Mouse (Mus musculus) liver, embryonic 14.5 days (tissue): Measurements from ENCODE around the gene Efcc1. TPM values are rescaled to one million over a fixed set of nuclear protein-coding genes. Genes with fewer than 3 reads are reported as not detected.

ENCODE experiments used
- ATAC-seq: fragments of 200-750 bp; cut with Nextera tagmentation; 2 replicates; pipeline ENCODE4 v1.8.0; 2017; ENCODE audit warnings: moderate number of reproducible peaks, mild to moderate bottlenecking, moderate library complexity; ENCODE audit not compliant: insufficient read depth
- DNase-seq, 3 experiments: peaks; one replicate each; pipeline ENCODE4 v3.0.0-alpha.2; 2012 to 2013; ENCODE audit warnings: low read depth in 3 of 3, low spot score in 3 of 3
- H3K27ac ChIP-seq: fragments of 300-500 bp; sonication (generic); 2 replicates; pipeline ENCODE4 v1.5.1; 2014; ENCODE audit warnings: moderate library complexity, mild to moderate bottlenecking, control low read depth, inconsistent platforms
- H3K27me3 ChIP-seq: fragments of 300-500 bp; sonication (generic); 2 replicates; pipeline ENCODE4 v1.6.1; 2014; ENCODE audit warnings: mild to moderate bottlenecking, low read length, moderate library complexity; ENCODE audit not compliant: control insufficient read depth, insufficient read depth
- H3K36me3 ChIP-seq: fragments of 300-500 bp; sonication (generic); replicated peaks from 2 replicates; pipeline ENCODE4 v1.6.1; 2014; ENCODE audit warnings: low read depth; ENCODE audit not compliant: control insufficient read depth, insufficient read depth
- H3K4me1 ChIP-seq, 2 experiments: fragments of 200-500 bp in 1 of 2; fragments of 300-500 bp in 1 of 2; sonication (generic) in 1 of 2; replicated peaks; 2 replicates each; pipeline ENCODE4 v1.6.1; 2012 to 2014; ENCODE audit warnings: antibody characterized with exemption in 1 of 2, inconsistent platforms in 1 of 2, low read length in 1 of 2; ENCODE audit not compliant: control insufficient read depth in 2 of 2, insufficient read depth in 2 of 2
- H3K4me2 ChIP-seq: fragments of 300-500 bp; sonication (generic); 2 replicates; pipeline ENCODE4 v1.6.1; 2014; ENCODE audit warnings: low read depth, mild to moderate bottlenecking, control low read depth, moderate library complexity
- H3K4me3 ChIP-seq, 2 experiments: fragments of 200-500 bp in 1 of 2; fragments of 300-500 bp in 1 of 2; sonication (generic) in 1 of 2; 2 replicates each; pipeline ENCODE4 v1.5.1; 2012 to 2014; ENCODE audit warnings: low read depth in 2 of 2, low read length in 2 of 2, mild to moderate bottlenecking in 2 of 2, control low read depth in 1 of 2, inconsistent platforms in 1 of 2, moderate library complexity in 1 of 2; ENCODE audit not compliant: insufficient read depth in 1 of 2
- H3K9ac ChIP-seq: fragments of 300-500 bp; sonication (generic); replicated peaks from 2 replicates; pipeline ENCODE4 v1.6.1; 2014; ENCODE audit warnings: mild to moderate bottlenecking, control low read depth, moderate library complexity
- H3K9me3 ChIP-seq: fragments of 300-500 bp; sonication (generic); 2 replicates; pipeline ENCODE4 v1.6.1; 2016; ENCODE audit warnings: low read length, mixed read lengths; ENCODE audit not compliant: control insufficient read depth
- CTCF ChIP-seq: IDR thresholded peaks from 2 replicates; pipeline ENCODE4 v1.5.1; 2016; ENCODE audit warnings: antibody characterized with exemption, low read depth, control low read depth
- EP300 ChIP-seq: IDR thresholded peaks from 2 replicates; pipeline ENCODE4 v1.6.1; 2016; ENCODE audit warnings: antibody characterized with exemption, low read depth
- WGBS: fragments of 180-500 bp; shearing (Covaris S2); extraction: QIAGEN DNeasy Blood & Tissue Kit; methylation state at CpG from one replicate; pipeline ENCODE4 v1.1.7; 2014; ENCODE audit not compliant: insufficient replicate concordance; 5-methylcytosine and 5-hydroxymethylcytosine counted together
- polyA plus RNA-seq, 2 experiments: library from polyadenylated mRNA; depleted of rRNA in 1 of 2; stranded (reverse) in 1 of 2; unstranded in 1 of 2; fragments of >200 nt; fragmentation: Nextera tagmentation in 1 of 2; extraction: Ambion mirVana in 1 of 2; gene quantifications; 2 replicates each; pipeline versions ENCODE4 v1.2.1 to v1.2.3; 2012 to 2014

Gene Efcc1
- polyA plus RNA-seq, 2 experiments: 0.09 to 0.17 TPM

DNA sequence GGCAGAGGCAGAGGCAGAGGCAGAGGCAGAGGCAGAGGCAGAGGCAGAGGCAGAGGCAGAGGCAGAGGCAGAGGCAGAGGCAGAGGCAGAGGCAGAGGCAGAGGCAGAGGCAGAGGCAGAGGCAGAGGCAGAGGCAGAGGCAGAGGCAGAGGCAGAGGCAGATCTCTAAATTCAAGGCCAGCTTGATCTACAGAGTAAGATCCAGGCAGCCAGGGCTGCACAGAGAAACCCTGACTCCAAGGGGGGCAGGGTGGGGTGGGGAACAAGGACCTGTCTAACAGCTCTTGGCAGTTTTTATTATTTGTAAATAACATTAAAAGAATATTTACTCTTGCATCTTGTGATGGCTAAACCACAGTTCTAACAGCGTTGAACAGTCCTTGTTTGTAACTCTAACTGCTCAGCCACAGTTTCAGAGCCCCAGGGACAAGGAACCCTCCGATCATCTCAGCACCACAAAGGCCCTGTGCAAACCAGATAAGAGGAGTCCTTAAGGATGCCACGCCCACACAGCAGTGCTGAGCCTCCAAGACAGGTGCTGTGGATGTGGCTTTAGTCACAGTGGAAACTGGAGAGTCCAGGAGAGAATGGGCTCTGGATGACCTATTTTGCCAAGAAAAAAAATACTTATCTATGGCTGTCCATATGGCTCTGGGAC is 45.0 kb downstream of the Efcc1 start:
- Histone ChIP-seq H3K4me3 (peak overlapping the region; percentile 47), H3K9me3 (no peaks in the 10 kb centered on the region), H3K4me1 (peaks cover 21 to 31% of the 10 kb centered on the region in 2 experiments), H3K4me2 (peak overlapping the region; percentile 77), H3K27ac (peak overlapping the region; percentile 97), H3K9ac (peak overlapping the region; percentile 80), H3K27me3 (no peaks in the 10 kb centered on the region), H3K36me3 (no peaks in the 10 kb centered on the region)
- TF ChIP-seq CTCF (no peak), EP300 (peak; percentile 89)
- ATAC-seq (peak; percentile 98), DNase-seq (peak; percentile 94 to 95 (median 95))
- WGBS: 11% methylated on average over 3 of the region's 3 CpGs

DNA sequence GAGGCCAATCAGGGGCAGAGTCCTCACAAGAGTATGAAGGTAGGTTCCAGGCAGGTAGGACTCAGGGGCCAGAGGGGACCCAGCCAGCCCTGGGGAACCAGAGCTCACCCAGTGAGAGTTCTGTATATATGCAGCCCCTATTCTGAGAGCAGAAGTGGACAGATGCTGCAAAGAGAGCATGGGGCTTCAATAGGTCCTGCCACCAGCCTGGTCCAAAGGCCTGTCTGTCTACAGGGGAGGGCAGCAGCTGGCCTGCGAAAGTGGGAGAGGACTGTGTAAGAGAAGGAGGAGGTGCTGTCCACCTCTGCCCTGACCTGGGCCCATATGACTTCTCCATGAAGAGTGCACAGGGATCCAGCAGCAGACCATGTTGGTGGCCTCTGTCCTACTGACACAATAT is 46.0 kb downstream of the Efcc1 start:
- peak overlapping the region; percentile 97 for H3K27ac ChIP-seq
- no peaks in the 10 kb centered on the region for H3K36me3 ChIP-seq
- no peak for DNase-seq
- peak; percentile 13; the same call in 1 of the 2 replicates for ATAC-seq
- H3K9ac ChIP-seq: peak overlapping the region; percentile 80
- peaks cover 21 to 31% of the 10 kb centered on the region in 2 experiments for H3K4me1 ChIP-seq
- H3K4me3 ChIP-seq: peak overlapping the region; percentile 47
- no peaks in the 10 kb centered on the region for H3K9me3 ChIP-seq
- peak overlapping the region; percentile 77 for H3K4me2 ChIP-seq
- 45% methylated on average over 1 of the region's 1 CpGs for whole genome bisulfite sequencing
- TF ChIP-seq EP300: no peak
- TF ChIP-seq CTCF: no peak
- H3K27me3 ChIP-seq: no peaks in the 10 kb centered on the region

DNA sequence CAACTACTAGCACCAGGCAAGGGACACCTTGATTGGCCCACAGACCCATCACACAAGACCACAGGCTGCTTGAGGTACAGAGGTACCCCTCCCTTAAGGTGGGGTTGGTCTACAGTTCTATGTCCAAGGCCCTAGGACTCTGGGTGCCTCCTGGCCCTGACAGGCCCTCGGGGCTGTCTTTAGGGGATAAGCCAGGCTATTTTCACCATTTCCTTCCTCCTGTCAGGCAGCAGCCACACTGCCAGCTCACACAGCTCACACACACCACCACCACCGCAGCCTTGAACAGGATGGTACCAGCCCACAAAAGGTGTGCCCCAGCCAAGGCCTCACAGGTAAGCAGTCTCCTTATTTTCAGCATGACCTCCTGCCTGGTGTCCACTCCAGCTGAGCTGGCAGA is 47.2 kb downstream of the Efcc1 start, which contains the start of gene Gp9:
Gene Gp9 (plus strand): TSS at position 231 of the 400 bp plus-strand sequence.
- H3K36me3 ChIP-seq: no peaks in the 10 kb centered on the region
- H3K9me3 ChIP-seq: no peaks in the 10 kb centered on the region
- H3K27me3 ChIP-seq: no peaks in the 10 kb centered on the region
- H3K4me3 ChIP-seq: peak within 1 kb of the TSS; percentile 47
- H3K4me1 ChIP-seq: peaks cover 21 to 31% of the 10 kb centered on the region in 2 experiments
- 38% methylated on average over 2 of the region's 2 CpGs for WGBS
- peak within 1 kb of the TSS; percentile 80 for H3K9ac ChIP-seq
- ATAC-seq: no peak
- peak within 1 kb of the TSS; percentile 97 for H3K27ac ChIP-seq
- no peak for DNase-seq
- H3K4me2 ChIP-seq: peak within 1 kb of the TSS; percentile 77
- TF ChIP-seq EP300 (no peak), CTCF (no peak)

DNA sequence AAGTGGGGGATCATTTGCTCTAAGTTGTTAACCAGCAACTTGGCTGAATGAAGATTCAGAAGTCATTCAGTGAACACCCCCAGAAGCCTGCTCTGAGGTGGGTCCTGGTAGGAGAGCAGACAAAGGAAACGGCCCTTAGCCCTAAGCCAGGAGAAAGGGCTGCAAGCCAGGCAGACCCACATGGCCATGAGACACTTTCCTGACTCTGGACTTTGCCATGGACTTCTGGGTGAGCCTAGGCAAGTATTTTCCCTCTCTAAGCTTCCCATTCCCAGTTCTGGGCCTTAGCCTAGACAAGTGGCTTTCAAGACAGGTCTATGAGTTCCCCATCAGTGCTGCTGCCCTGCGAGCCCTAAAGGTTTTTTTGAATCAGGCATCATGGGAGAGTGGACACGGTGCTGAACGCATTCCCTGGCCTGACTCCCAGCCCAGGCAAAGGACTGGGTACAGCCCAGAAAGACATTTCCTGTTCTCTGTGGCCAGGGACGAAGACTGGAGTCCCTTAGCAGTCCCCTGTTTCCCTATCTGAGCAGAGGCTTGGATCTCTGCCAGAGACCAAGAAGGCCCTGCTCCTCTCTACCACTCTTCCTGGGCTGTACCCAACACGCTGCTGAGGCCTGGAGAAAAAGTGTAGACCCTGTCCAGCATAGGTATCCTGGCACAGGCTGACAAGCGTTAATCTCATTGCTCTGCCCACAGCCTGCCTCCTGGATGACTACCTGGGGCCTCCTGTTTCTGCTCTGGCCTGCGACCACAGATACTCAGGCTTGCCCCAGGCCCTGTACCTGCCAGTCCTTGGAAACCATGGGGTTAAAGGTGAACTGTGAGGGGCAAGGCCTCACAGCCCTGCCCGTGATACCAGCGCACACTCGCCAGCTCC is 47.9 kb downstream of the Efcc1 start:
- H3K36me3 ChIP-seq: no peaks in the 10 kb centered on the region
- no peak for DNase-seq
- H3K27ac ChIP-seq: peak overlapping the region; percentile 54
- H3K9ac ChIP-seq: peak overlapping the region; percentile 1; the same call in 1 of the 2 replicates
- 49% methylated on average over 11 of the region's 11 CpGs for WGBS
- H3K4me1 ChIP-seq: peaks cover 21 to 34% of the 10 kb centered on the region in 2 experiments
- H3K4me3 ChIP-seq: no peak overlapping the region
- H3K9me3 ChIP-seq: no peaks in the 10 kb centered on the region
- H3K27me3 ChIP-seq: no peaks in the 10 kb centered on the region
- peak overlapping the region; percentile 77; the same call in 1 of the 2 replicates for H3K4me2 ChIP-seq
- TF ChIP-seq EP300: no peak
- no peak for TF ChIP-seq CTCF
- ATAC-seq: no peak
